Mouse (Mus musculus) embryo, embryonic 10.5 days (tissue): ENCODE results near the gene Gnaq.

Experiments
- DNase-seq: peaks from one replicate; pipeline ENCODE4 v3.0.0-alpha.2; 2015; ENCODE audit warnings: low spot score

Gene Gnaq

GRCm38 (mm10) chr19:16372752-16373486, 240.3 kb downstream of the Gnaq start:
- DNase-seq: peak; percentile 31

GRCm38 (mm10) chr19:16375881-16376280, 243.2 kb downstream of the Gnaq start:
- DNase-seq: no peak

- no peak for DNase-seq
These were observed 245.9 kb downstream of the Gnaq start for GRCm38 (mm10) chr19:16378565-16378964.

- DNase-seq: no peak
These were observed 247.1 kb downstream of the Gnaq start for GRCm38 (mm10) chr19:16379687-16380086.

GRCm38 (mm10) chr19:16382392-16382791, 249.8 kb downstream of the Gnaq start:
- DNase-seq: no peak

GRCm38 (mm10) chr19:16383127-16383526, 250.5 kb downstream of the Gnaq start:
- no peak for DNase-seq

- no peak for DNase-seq
These were observed 251.5 kb downstream of the Gnaq start for GRCm38 (mm10) chr19:16384094-16384493.

GRCm38 (mm10) chr19:16384957-16385356, 252.3 kb downstream of the Gnaq start:
- DNase-seq: no peak

GRCm38 (mm10) chr19:16386514-16386913, 253.9 kb downstream of the Gnaq start:
- DNase-seq: no peak

- DNase-seq: no peak
These were observed 257.7 kb downstream of the Gnaq start for GRCm38 (mm10) chr19:16390192-16390795.

GRCm38 (mm10) chr19:16394381-16394780, 261.8 kb downstream of the Gnaq start:
- no peak for DNase-seq

- peak; percentile 28 for DNase-seq
These were observed 270.5 kb downstream of the Gnaq start for GRCm38 (mm10) chr19:16403101-16403500.

- DNase-seq: no peak
These were observed 275.1 kb downstream of the Gnaq start for GRCm38 (mm10) chr19:16407727-16408126.

- DNase-seq: no peak
These were observed 278.7 kb downstream of the Gnaq start for GRCm38 (mm10) chr19:16411302-16411701.

- no peak for DNase-seq
These were observed 285.5 kb downstream of the Gnaq start for GRCm38 (mm10) chr19:16418086-16418663.

- DNase-seq: no peak
These were observed 293.0 kb downstream of the Gnaq start for GRCm38 (mm10) chr19:16425596-16425995.

- DNase-seq: no peak
These were observed 298.7 kb downstream of the Gnaq start for GRCm38 (mm10) chr19:16431368-16431767.

GRCm38 (mm10) chr19:16434879-16435278, 302.2 kb downstream of the Gnaq start:
- peak; percentile 64 for DNase-seq

GRCm38 (mm10) chr19:16435531-16436231, 303.1 kb downstream of the Gnaq start, which contains the start of gene Gna14:
Gene Gna14 (plus strand): TSS chr19:16435762.
- DNase-seq: peak; percentile 82

- peak; percentile 68 for DNase-seq
These were observed 303.9 kb downstream of the Gnaq start for GRCm38 (mm10) chr19:16436335-16437169.
